Mouse (Mus musculus) embryonic facial prominence, embryonic 13.5 days (tissue): ENCODE results near the gene Eif2ak2. TPM values are rescaled to one million over a fixed set of nuclear protein-coding genes. Genes with fewer than 3 reads are reported as not detected.

Source experiments
- ATAC-seq: fragments of 200-750 bp; cut with Nextera tagmentation; 2 replicates; pipeline ENCODE4 v1.8.0; 2017; ENCODE audit warnings: low read depth; ENCODE audit not compliant: insufficient number of reproducible peaks, insufficient read depth, low FRiP score, low TSS enrichment
- H3K27ac ChIP-seq: fragments of 300-500 bp; sonication (generic); 2 replicates; pipeline ENCODE4 v1.5.1; 2015; ENCODE audit warnings: moderate library complexity, mild to moderate bottlenecking, inconsistent platforms
- H3K27me3 ChIP-seq: fragments of 300-500 bp; sonication (generic); 2 replicates; pipeline ENCODE4 v1.6.1; 2015; ENCODE audit warnings: mild to moderate bottlenecking, inconsistent platforms
- H3K36me3 ChIP-seq: fragments of 300-500 bp; sonication (generic); 2 replicates; pipeline ENCODE4 v1.6.1; 2015; ENCODE audit warnings: mild to moderate bottlenecking, inconsistent platforms
- H3K4me1 ChIP-seq: fragments of 300-500 bp; sonication (generic); 2 replicates; pipeline ENCODE4 v1.6.1; 2015; ENCODE audit warnings: inconsistent platforms
- H3K4me2 ChIP-seq: fragments of 300-500 bp; sonication (generic); 2 replicates; pipeline ENCODE4 v1.6.1; 2015; ENCODE audit warnings: moderate library complexity, mild to moderate bottlenecking, inconsistent platforms
- H3K4me3 ChIP-seq: fragments of 300-500 bp; sonication (generic); 2 replicates; pipeline ENCODE4 v1.5.1; 2015; ENCODE audit warnings: mild to moderate bottlenecking, inconsistent platforms
- H3K9ac ChIP-seq: fragments of 300-500 bp; sonication (generic); 2 replicates; pipeline ENCODE4 v1.6.1; 2015; ENCODE audit warnings: mild to moderate bottlenecking, inconsistent platforms
- H3K9me3 ChIP-seq: fragments of 300-500 bp; sonication (generic); 2 replicates; pipeline ENCODE4 v1.6.1; 2016; ENCODE audit warnings: inconsistent platforms
- WGBS: fragments of 180-500 bp; shearing (Covaris S2); methylation state at CpG from one replicate; pipeline ENCODE4 v1.1.7; 2015; ENCODE audit warnings: mixed read lengths; 5-methylcytosine and 5-hydroxymethylcytosine counted together
- polyA plus RNA-seq: library from polyadenylated mRNA; unstranded; fragments of >200 nt; fragmentation: Nextera tagmentation; extraction: Ambion mirVana; gene quantifications from 2 replicates; pipeline ENCODE4 v1.2.1, GENCODE M21; 2015

Eif2ak2 gene
- polyA plus RNA-seq, 1 experiment from 2014 or later: 16.2 TPM

- Histone ChIP-seq H3K36me3 (no peaks in the 10 kb centered on the region), H3K9ac (peak overlapping the region; percentile 37; the same call in 1 of the 2 replicates), H3K27me3 (no peaks in the 10 kb centered on the region; the same call in 1 of the 2 replicates), H3K4me3 (peak overlapping the region; percentile 25; the same call in 1 of the 2 replicates), H3K9me3 (no peaks in the 10 kb centered on the region), H3K4me2 (peak overlapping the region; percentile 54), H3K4me1 (peaks cover 10% of the 10 kb centered on the region; the same call in 1 of the 2 replicates), H3K27ac (peak overlapping the region; percentile 64; the same call in 1 of the 2 replicates)
- 74% methylated on average over 7 of the region's 7 CpGs for WGBS
- no peak for ATAC-seq
Measured at GRCm38 (mm10) chr17:78894991-78895390, 12.6 kb upstream of the Eif2ak2 start.

GRCm38 (mm10) chr17:78891020-78891419 lies 8.6 kb upstream of the Eif2ak2 start:
- WGBS: 80% methylated on average over 9 of the region's 9 CpGs
- Histone ChIP-seq H3K9me3 (no peaks in the 10 kb centered on the region), H3K4me1 (peaks cover 10% of the 10 kb centered on the region; the same call in 1 of the 2 replicates), H3K4me3 (no peak overlapping the region), H3K4me2 (no peak overlapping the region), H3K9ac (no peak overlapping the region), H3K27ac (no peak overlapping the region), H3K27me3 (no peaks in the 10 kb centered on the region), H3K36me3 (no peaks in the 10 kb centered on the region)
- no peak for ATAC-seq

GRCm38 (mm10) chr17:78889184-78889583 lies 6.8 kb upstream of the Eif2ak2 start:
- H3K27me3 ChIP-seq: no peaks in the 10 kb centered on the region
- H3K4me3 ChIP-seq: no peak overlapping the region
- 26% methylated on average over 3 of the region's 3 CpGs for WGBS
- no peaks in the 10 kb centered on the region for H3K4me1 ChIP-seq
- H3K4me2 ChIP-seq: no peak overlapping the region
- no peaks in the 10 kb centered on the region for H3K36me3 ChIP-seq
- no peak for ATAC-seq
- no peak overlapping the region for H3K9ac ChIP-seq
- H3K27ac ChIP-seq: no peak overlapping the region
- H3K9me3 ChIP-seq: no peaks in the 10 kb centered on the region

- WGBS: 85% methylated on average over 4 of the region's 4 CpGs
Measured at GRCm38 (mm10) chr17:78888554-78888953, 6.2 kb upstream of the Eif2ak2 start.

GRCm38 (mm10) chr17:78885286-78886065 lies 3.1 kb upstream of the Eif2ak2 start:
- no peak overlapping the region for H3K27ac ChIP-seq
- ATAC-seq: no peak
- H3K36me3 ChIP-seq: no peaks in the 10 kb centered on the region
- no peak overlapping the region for H3K9ac ChIP-seq
- WGBS: 79% methylated on average over 5 of the region's 5 CpGs
- no peaks in the 10 kb centered on the region for H3K27me3 ChIP-seq
- H3K4me3 ChIP-seq: no peak overlapping the region
- no peaks in the 10 kb centered on the region for H3K9me3 ChIP-seq
- H3K4me2 ChIP-seq: no peak overlapping the region
- peaks cover 8% of the 10 kb centered on the region for H3K4me1 ChIP-seq

More at GRCm38 (mm10) chr17:78888554-78888953, 6.2 kb upstream of the Eif2ak2 start:
- Histone ChIP-seq H3K36me3 (no peaks in the 10 kb centered on the region), H3K4me3 (no peak overlapping the region), H3K27me3 (no peaks in the 10 kb centered on the region), H3K4me1 (no peaks in the 10 kb centered on the region), H3K27ac (no peak overlapping the region), H3K9ac (no peak overlapping the region), H3K9me3 (no peaks in the 10 kb centered on the region), H3K4me2 (no peak overlapping the region)
- no peak for ATAC-seq

GRCm38 (mm10) chr17:78883291-78883690 lies 918 bp upstream of the Eif2ak2 start:
- H3K27me3 ChIP-seq: no peaks in the 10 kb centered on the region
- H3K4me2 ChIP-seq: 0 out of 2 replicates have a peak overlapping the region, but pooled peaks have one; percentile 67
- 92% methylated on average over 4 of the region's 4 CpGs for WGBS
- no peak for ATAC-seq
- H3K9ac ChIP-seq: no peak overlapping the region
- no peak overlapping the region for H3K27ac ChIP-seq
- H3K36me3 ChIP-seq: peaks cover under 1% of the 10 kb centered on the region; the same call in 1 of the 2 replicates
- no peak overlapping the region for H3K4me3 ChIP-seq
- H3K4me1 ChIP-seq: peaks cover 8% of the 10 kb centered on the region
- H3K9me3 ChIP-seq: no peaks in the 10 kb centered on the region

- no peaks in the 10 kb centered on the region for H3K9me3 ChIP-seq
- peak overlapping the region; percentile 55 for H3K4me3 ChIP-seq
- H3K4me1 ChIP-seq: peaks cover 8% of the 10 kb centered on the region
- peaks cover 13% of the 10 kb centered on the region for H3K36me3 ChIP-seq
- peak overlapping the region; percentile 80 for H3K9ac ChIP-seq
- H3K4me2 ChIP-seq: peak overlapping the region; percentile 67
- peak; percentile 33; the same call in 1 of the 2 replicates for ATAC-seq
- no peaks in the 10 kb centered on the region for H3K27me3 ChIP-seq
- 18% methylated on average over 4 of the region's 7 CpGs for WGBS
- peak overlapping the region; percentile 72 for H3K27ac ChIP-seq
Measured at GRCm38 (mm10) chr17:78881878-78882304, 482 bp downstream of the Eif2ak2 start.

GRCm38 (mm10) chr17:78873886-78874285 lies 8.5 kb downstream of the Eif2ak2 start:
- H3K4me1 ChIP-seq: no peaks in the 10 kb centered on the region
- no peak overlapping the region for H3K4me3 ChIP-seq
- H3K4me2 ChIP-seq: no peak overlapping the region
- WGBS: 90% methylated on average over 6 of the region's 6 CpGs
- peaks cover 36% of the 10 kb centered on the region for H3K36me3 ChIP-seq
- no peak for ATAC-seq
- H3K9me3 ChIP-seq: no peaks in the 10 kb centered on the region
- H3K27ac ChIP-seq: no peak overlapping the region
- H3K27me3 ChIP-seq: no peaks in the 10 kb centered on the region
- no peak overlapping the region for H3K9ac ChIP-seq

- H3K9me3 ChIP-seq: no peaks in the 10 kb centered on the region
- H3K4me3 ChIP-seq: no peak overlapping the region
- no peak overlapping the region for H3K27ac ChIP-seq
- H3K9ac ChIP-seq: no peak overlapping the region
- H3K4me1 ChIP-seq: no peaks in the 10 kb centered on the region
- H3K27me3 ChIP-seq: no peaks in the 10 kb centered on the region
- no peak for ATAC-seq
- WGBS: 85% methylated on average over 10 of the region's 10 CpGs
- H3K4me2 ChIP-seq: no peak overlapping the region
- peaks cover 62% of the 10 kb centered on the region for H3K36me3 ChIP-seq
Measured at GRCm38 (mm10) chr17:78856243-78856642, 26.1 kb downstream of the Eif2ak2 start.

GRCm38 (mm10) chr17:78842271-78842928 lies 40.0 kb downstream of the Eif2ak2 start:
- Histone ChIP-seq H3K27me3 (no peaks in the 10 kb centered on the region), H3K4me3 (no peak overlapping the region), H3K27ac (no peak overlapping the region), H3K9ac (no peak overlapping the region), H3K4me2 (no peak overlapping the region), H3K36me3 (peaks cover 78% of the 10 kb centered on the region), H3K9me3 (no peaks in the 10 kb centered on the region), H3K4me1 (no peaks in the 10 kb centered on the region)
- WGBS: 91% methylated on average over 7 of the region's 7 CpGs
- no peak for ATAC-seq

- 0 out of 2 replicates have a peak, but pooled peaks cover 4% of the 10 kb centered on the region for H3K4me1 ChIP-seq
- peak overlapping the region; percentile 71 for H3K9ac ChIP-seq
- no peak for ATAC-seq
- H3K9me3 ChIP-seq: no peaks in the 10 kb centered on the region
- H3K27ac ChIP-seq: peak overlapping the region; percentile 88
- peak overlapping the region; percentile 85 for H3K4me2 ChIP-seq
- no peaks in the 10 kb centered on the region for H3K27me3 ChIP-seq
- peaks cover 27% of the 10 kb centered on the region for H3K36me3 ChIP-seq
- WGBS: 27% methylated on average over 2 of the region's 2 CpGs
- peak overlapping the region; percentile 87 for H3K4me3 ChIP-seq
Measured at GRCm38 (mm10) chr17:78836056-78836455, 46.3 kb downstream of the Eif2ak2 start.
